Mouse (Mus musculus): ENCODE measurements around the gene Oas1e.
"Not testable (repeated sequence)": the region's sequence is repeated elsewhere in the genome, so short reads cannot be mapped to it uniquely, and the experiment has no call there.

Oas1e gene

DNA sequence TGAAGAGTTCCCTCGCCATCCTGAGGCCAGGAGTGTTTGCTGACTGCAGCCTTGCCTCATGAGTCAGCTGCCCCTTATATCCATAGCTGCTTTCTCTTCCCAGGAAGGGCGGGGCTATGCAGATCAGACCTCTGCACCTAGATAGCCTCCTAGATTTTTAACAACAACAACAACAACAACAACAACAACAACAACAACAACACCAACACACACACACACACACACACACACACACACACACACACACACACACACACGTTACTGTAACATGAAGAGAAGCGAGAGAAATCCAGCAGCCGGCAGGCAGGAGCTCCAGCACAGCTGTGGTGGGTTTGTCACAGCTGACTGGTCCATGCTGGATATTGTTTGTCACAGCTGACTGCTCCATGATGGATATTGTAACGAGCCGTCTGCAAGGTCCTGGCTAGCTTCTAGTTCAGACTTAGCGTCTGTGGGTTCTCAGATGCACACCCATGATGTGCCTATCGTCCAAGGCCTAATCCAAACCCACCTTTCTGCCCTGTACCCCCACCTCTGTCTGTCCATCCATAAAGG, at the start of gene Oas1e:
Oas1e (minus strand) TSS at position 51 of the 555 bp plus-strand sequence.
- DNase-seq (ENCODE audit: low spot score in 2 of 2), result not testable (repeated sequence)

DNA sequence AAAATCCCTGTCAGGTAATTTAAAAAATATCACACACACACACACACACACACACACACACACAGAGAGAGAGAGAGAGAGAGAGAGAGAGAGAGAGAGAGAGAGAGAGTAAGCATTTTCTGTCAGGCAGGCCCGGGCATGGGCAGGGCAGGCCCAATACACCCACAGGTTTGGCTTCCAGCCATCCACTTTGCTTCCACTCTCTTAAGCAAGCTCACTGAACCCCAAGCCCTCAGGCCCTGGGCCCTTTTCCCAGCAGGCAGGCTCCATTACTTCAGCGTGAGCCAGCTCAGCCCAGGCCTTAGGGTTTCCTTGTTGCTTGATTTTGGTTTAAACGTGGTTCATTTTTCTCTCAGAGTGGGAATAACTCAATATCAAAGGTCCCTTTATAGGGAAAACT, 49.4 kb upstream of the Oas1e start:
- DNase-seq (ENCODE audit: low spot score in 2 of 2), result no peak

DNA sequence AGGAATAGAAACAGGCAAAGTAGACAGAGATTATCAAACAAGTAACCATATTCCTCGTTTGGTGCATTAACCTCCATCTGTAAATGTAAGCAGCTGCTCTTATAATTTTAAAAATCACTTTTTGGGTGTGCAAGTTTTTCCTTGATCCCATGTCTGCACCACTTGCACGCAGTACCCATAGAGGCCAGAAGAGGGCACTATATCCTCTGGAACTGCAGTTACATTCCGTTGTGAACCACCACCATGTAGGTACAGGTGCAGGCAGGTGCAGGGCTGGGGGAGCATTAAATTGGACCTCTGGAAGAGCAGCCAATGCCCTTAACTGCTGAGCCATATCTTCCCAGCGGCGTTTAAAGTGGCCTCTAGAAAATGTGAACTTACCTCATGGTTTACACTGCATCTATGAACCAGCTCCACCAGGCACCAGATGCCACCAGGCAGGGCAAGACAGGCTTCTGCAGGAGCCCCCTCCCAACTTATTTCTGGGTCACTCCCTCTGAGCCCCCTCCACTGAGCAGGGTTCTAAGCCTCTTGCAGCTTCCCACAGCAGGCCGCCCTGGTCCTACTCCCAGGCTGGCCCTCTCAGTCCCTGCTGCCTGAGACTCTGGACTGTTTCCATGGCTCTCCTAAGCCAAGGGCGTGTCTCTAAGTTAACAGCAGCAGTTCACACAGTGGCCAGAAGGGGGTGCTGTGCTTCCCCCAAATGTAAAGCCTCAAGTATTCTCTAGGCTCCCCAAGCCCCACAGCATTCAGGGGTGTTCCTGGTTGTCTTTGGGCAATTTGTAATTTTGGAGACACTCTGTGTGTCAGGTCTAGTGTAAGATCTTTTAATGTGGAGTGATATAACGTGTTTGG, 41.6 kb upstream of the Oas1e start:
- DNase-seq (ENCODE audit: low spot score in 2 of 2), result peak; percentile 38 to 51

DNA sequence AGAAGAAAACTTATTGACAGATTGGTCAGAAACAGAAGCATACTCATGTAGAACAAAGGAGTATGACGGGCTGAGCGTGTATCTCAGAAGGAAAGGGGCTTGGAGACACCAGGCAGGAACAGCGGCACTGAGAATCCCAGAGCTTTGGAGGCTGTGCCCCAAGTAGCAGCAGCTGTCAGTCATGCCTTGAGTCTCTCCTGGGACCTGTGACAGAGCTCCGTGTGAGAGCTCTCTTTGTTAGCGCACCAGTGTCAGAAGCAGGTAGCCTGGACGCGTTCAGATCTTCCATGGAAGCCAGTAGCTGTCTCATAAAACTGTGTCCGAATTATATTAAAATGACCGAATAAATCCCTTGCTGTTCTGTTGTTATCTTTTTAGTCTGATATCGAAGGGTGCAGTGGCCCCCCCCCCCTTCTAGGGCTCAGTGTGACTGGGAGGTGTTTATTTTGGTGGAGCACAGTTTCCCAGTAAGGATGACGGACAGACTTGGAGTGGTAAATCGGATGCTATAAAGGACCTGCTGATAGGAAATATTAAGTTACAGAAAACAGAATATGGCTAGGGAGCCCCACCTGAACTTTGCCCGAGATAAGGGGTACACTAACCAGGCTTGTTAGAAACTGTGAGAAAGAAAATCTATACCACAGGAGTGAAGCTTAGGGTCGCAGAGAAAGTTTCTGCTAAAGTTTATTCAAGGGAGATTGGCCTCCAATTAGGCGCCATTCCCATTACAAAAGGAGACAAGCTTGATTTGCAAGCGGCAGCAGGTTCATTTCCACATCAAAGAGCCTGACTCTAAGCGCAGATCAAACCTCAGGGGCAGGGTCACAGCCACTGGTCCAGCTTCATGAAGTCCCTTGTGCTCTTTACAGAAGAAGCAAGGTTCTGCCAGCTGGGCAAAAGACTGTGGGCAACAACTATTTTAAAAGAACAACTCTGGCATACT, 38.3 kb upstream of the Oas1e start:
- no peak for DNase-seq (ENCODE audit: low spot score in 2 of 2)

DNA sequence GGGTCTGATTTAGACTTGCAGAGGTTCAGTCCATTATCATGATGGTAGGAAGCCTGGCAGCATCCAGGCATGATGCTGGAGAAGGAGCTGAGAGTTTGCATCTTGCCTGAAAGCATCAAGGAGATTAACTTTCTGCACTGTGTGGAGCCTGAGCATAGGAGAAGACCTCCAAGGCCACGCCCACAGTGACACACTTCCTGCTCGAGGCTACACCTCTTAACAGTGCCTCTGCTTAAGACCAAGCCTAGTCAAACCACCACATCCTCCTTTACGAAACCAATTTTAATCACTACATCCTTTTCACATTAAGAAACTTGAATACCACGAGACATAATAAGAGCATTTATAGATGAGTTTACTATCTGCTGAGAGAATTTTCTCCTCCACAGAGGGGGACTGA, 35.7 kb upstream of the Oas1e start:
- DNase-seq (ENCODE audit: low spot score in 2 of 2), result peak; percentile 39 to 48

DNA sequence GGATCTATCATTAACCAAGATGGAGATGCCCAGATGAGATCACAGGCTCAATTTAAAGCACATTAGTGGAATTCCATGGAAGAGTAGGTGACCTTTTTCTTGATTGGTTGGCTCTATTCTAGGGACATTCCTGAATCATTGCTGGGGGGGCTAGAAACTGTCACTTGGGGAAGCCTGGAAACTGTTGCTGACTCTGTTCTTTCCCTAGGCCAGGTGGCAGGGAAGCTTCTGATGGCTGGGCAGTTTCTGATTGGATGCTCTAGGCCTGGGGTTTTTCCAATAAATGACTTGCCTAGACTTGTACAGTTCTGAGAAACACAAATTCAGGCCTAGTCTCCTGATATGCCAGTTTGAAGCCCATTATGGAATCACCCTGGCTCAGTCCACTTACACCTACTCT, 23.7 kb upstream of the Oas1e start:
- DNase-seq (ENCODE audit: low spot score in 2 of 2), result no peak

DNA sequence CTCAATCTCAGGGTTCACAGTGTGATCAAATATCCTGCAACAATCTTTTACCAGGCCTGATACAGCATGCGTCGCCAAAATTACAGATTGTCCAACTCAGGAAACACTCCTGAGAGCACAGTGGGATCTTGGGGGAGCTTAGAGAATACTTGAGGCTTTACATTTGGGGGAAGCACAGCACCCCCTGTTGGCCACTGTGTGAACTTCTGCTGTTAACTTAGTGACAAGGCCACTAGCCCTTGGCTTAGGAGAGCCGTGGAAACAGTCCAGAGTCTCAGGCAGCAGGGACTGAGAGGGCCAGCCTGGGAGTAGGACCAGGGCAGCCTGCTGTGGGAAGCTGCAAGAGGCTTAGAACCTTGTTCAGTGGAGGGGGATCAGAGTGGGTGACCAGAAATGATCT, 20.6 kb upstream of the Oas1e start:
- peak; percentile 48 to 61 for DNase-seq (ENCODE audit: low spot score in 2 of 2)

DNA sequence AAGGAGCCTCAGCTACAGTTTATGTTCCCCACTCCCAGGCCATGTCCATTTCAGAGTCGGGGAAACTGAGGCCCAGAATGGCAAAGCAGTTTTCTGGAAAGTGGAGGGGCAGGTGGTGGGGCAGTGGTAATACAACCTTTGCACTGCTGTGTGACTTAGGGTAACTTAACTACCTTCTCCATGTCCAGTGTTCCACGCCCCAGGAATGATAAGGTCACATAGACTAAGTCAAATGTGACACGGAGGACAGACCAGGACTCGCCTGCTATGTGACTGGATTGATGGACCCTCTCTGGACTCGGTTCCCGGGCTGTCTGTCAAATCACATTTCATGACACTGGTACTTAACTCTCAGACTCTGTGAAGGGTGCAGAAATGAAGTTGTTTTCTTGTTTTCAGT, 17.7 kb upstream of the Oas1e start:
- no peak for DNase-seq (ENCODE audit: low spot score in 2 of 2)

DNA sequence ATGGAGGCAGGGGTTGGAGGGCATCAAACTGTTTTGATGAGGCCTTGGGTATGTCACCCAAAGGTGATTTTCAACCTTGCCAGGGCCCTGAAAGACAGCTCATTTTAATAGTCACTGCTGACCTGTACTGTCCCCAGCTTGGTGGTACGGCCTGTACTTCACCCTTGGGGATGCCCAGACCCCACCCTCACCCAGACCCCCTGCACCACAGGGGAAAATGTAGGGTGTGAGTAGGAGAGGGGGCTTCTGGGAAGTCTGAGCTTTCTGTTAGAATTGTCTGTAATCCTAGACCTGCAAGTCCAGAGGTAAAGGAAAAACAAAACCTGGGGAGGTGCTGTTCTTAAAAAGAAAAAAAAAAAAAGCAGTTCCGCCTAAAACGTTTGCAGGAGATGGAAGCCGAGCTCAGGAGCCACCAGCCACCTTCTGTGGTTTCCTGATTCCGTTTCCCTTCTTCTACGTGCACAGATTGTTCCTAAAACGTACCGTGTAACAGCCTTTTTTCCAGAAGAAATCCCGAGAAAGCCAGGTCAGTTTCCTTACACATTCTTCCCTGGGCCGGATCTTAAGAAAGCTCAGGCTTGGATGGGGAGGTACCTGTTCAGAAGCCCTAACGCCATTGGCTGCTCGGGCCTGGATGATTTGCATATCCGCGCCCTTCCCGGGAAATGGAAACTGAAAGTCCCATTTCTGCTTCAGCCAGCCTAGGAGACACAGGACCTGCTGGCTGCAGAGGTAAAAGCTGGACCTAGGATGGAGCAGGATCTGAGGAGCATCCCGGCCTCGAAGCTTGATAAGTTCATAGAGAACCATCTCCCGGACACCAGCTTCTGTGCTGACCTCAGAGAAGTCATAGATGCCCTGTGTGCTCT, 16.9 kb upstream of the Oas1e start, which contains the start of gene Oas1c:
Oas1c (minus strand) TSS at position 564 of the 869 bp plus-strand sequence.
- DNase-seq (ENCODE audit: low spot score in 2 of 2), result peak; percentile 70 to 75

DNA sequence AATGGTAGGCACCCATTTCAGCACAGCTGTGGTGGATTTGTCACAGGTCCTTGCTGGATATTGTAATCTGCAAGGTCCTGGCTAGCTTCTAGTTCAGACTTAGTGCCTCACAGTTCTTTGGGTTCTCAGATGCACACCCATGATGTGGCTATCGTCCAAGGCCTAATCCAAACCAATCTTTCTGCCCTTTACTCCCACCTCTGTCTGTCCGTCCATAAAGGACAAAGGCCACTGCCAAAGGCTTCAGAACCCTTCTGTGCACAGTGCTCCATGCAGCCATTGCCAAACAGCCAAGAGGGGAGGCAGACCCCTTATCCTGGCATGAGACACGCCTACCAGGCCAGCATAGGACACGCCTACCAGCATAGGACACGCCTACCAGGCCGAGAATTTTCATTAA, 13.8 kb upstream of the Oas1e start:
- no peak for DNase-seq (ENCODE audit: low spot score in 2 of 2)

DNA sequence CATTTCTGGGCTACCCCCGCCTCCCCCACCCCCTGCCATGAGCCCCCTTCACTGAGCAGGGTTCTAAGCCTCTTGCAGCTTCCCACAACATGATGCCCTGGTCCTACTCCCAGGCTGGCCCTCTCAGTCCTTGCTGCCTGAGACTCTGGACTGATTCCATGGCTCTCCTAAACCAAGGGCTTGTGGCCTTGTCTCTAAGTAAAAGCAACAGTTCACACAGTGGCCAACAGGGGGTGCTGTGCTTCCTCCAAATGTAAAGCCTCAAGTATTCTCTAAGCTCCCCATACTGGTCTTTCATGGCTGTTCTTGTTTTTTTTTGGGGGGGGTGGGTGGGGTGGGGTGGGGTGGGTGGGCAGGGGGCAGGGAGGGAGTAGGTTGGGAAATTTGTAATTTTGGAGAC, 11.1 kb upstream of the Oas1e start:
- peak; percentile 54 to 63 for DNase-seq (ENCODE audit: low spot score in 2 of 2)

DNA sequence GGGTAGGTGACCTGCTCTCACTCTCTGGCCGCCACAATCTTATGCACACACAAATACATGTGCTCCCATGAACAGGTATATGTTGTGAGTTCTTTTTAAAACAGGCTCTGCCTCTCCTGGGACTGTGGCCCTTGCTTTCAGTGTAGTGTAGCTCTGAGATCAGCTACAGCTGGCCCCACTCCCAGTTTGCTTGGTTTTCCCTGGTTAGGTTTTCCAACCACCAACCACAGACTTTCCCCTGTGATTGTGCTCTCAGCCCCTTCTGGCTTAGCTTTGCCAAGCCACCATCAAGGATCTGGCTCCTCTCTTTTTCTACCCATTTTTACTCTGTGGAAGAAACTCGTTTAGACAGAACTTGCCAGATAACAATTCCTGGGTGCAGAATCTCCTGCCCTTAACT, 8.3 kb upstream of the Oas1e start:
- no peak for DNase-seq (ENCODE audit: low spot score in 2 of 2)

DNA sequence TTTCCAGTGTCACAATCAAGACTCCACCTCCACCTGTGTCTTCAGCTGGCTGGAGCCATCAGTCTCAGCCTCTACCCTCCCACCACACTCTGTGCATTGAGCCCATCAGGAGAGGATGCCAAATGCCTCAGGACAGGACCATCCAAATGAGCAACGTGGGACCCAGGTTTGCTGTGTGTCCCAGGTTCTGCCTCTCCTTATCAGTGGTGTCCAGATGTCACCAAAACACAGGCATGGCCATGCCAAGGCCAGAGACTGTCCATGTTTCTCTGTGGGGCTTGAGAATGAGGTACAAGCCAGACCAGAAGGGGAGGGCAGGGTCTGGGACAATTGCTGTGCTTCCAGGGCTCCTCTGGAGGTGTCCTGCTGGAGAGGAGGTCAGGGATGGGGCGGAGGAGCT, 3.6 kb upstream of the Oas1e start:
- DNase-seq (ENCODE audit: low spot score in 2 of 2), result not testable (repeated sequence)

DNA sequence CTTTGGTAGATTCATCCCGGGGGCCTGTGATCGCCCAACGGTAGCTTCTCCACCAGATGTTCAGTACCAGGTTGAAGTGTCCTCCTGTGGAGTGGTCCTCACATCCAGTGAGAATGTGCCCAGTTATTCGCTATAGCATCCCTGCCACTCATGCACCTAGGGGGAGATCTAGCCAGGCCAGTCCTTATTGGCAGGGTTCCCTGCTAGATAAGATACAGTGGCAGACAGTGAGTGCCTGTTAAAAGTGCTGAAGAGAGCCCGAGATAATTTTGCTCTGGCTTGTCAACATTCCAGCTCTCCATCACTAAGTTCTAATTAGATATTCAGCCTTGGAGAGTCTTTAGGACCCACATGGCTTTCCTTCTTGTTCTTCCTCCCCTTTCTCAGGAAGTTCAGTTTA, 2.8 kb upstream of the Oas1e start:
- DNase-seq (ENCODE audit: low spot score in 2 of 2), result not testable (repeated sequence)

DNA sequence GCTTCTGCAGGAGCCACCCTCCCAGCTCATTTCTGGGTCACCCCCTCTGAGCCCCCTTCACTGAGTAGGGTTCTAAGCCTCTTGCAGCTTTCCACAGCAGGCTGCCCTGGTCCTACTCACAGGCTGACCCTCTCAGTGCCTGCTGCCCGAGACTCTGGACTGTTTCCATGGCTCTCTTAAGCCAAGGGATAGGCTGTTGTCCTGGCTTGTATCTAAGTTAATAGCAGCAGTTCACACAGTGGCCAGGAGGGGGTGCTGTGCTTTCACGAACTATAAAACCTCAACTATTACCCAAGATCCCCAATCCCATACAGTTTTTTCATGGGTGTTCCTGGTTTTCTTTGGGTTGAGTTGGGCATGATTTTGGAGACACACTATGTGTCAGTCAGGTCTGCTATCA, 2.3 kb downstream of the Oas1e start:
- DNase-seq (ENCODE audit: low spot score in 2 of 2), result peak; percentile 41 to 49

DNA sequence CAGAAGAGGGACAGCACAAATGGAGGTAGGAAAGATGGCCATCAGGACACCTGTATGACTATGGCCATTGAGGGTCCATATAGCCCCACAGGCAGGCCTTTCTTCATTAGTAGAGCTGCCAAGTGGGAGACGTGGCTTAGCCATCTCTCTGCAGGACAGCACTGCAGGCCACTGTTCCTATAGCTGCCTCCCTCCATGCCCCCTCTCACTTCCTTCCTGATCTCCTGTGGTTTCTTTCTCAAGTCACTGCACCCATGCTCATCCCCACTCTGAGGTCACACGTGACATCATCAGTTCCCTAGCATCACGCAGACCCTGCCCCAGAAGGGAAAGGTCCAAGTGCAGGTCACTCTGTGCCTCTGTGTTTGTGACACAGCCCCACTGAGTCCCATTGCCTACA, 8.3 kb downstream of the Oas1e start:
- DNase-seq (ENCODE audit: low spot score in 2 of 2), result no peak

DNA sequence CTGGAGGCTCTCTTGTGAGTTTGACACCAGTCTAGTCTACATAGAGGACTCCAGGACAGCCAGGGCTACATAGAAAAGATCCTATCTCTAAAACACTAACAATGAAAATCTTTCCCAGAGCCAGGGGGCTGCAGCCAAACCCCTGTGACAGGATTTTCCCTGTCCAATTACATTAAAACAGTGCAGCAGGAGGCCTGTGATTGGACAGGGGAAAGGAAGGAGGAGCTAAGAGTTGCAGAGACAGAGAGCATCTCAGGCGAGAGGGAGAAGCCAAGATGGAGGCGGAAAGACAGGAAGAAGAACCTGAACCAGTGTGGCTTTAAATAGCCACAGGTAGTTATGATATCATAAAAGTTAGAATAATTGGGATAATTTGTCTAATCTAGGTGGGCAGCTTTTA, 12.9 kb downstream of the Oas1e start:
- no peak for DNase-seq (ENCODE audit: low spot score in 2 of 2)

DNA sequence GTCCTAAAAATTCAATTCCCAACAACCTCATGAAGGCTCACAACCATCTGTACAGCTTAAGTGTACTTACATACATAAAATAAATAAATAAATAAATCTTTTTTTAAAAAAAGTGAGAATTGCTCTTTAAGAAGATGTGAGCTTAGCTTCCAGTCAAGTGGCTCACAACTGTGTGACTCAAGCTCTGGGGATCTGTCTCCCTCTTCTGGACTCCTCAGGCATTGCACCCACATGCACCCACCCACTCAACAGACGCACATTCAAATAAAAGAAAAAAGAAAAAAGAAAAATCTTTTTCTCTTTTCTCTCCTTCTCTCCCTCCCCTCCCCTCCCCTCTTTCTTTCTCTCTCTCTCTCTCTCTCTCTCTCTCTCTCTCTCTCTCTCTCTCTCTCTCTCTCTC, 13.7 kb downstream of the Oas1e start:
- DNase-seq (ENCODE audit: low spot score in 2 of 2), result no peak

DNA sequence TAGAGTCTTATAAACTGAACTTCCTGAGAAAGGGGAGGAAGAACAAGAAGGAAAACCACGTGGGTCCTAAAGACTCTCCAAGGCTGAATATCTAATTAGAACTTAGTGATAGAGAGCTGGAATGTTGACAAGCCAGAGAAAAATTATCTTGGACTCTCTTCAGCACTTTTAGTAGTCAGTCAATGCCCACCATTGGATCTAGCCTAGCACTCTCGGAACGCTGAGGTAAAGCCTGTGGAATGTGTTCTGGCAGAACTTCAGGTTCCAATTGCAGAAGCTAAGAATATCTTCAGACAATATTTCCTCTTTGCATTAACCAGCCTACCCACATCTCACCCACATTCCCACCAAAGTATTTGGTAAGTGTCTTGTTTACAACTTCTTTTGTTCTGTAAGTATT, 15.4 kb downstream of the Oas1e start:
- DNase-seq (ENCODE audit: low spot score in 2 of 2), result no peak

DNA sequence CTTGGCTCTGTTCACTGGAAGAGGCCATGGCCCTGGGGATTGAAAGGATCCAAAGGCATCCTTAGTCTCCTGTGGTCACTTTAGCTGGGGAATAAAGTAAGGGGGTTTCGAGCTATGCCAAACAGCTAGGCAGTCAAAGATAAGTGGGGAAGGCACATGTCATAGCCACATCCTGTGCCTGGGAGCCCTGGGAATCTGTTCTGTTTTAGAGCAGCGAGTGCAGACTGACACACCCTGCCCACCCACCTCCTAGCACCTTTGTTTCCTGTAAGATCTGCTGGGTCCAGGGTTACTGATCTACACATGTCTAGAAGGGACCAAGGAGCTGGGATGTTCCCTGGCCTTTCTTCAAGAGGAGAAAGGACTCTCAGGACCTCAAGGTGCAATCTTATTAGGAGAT, 16.4 kb downstream of the Oas1e start:
- peak in 1 of 2 experiments; percentile 26 for DNase-seq (ENCODE audit: low spot score in 2 of 2)

DNA sequence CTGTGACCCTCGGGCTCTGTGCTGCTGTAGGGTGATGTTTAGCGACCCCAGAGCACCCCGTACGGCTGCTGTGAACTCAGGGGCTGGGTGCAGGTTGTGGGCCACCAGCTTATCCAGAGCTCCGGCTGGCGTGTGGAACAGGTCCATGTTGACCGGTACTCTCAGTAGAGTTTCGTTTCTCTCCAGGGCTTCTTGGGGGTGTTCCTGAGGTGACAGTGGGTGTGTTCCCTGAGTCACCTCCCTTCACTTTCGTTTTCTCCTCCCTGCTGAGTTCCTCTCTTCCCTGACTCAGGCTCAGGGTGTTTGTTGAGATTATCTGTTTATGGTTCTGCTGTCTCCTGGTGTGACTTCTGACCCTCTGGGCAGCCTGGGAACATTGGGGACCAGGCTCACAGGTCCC, 17.9 kb downstream of the Oas1e start, which contains the start of gene Oas3:
Oas3 (minus strand) TSS at position 184 of the 400 bp plus-strand sequence.
- DNase-seq (ENCODE audit: low spot score in 2 of 2), result peak; percentile 21 to 25
